ENCODE assay signal across 9 mouse cellular contexts in the genomic region with DNA sequence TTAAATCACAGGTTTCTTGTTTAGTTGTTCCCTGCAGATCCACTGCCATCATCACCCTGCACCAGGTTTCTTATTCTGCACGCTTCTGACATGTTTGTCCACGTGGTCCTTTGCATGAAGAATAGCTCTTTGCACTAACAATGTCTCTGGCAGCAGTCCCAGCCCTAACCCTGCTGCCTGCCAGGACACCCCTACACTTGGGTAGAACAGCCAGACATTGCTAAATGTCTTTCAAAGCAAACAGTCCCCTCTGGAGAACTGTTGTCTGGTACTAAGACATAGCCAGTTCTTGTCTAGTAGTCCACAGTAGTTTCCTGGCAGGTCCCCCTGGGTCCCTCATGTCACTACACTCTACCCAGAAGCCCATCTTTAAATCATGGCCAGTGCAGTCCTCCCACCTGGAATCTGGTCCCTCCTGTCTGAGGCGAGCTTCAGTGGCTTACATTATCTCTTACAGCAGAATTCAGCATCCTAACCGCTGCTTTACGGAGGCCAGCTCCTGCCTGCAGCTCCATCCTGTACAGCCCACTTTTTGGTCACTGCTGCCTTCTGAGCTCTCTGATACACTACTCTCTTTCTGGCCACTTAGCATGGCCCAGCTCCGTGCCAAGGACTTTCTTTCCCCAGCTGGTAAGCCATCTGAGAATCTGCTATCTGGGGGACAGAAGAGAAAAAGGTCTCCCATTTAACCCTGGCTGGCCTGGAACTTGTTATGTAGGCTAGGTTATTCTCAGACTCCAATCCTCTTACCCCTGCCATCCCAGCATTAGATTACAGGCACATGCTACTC.
DNase-seq lines count a peak whose midpoint lies in the region; ATAC-seq lines count a peak whose summit lies in the region.
"Had no signal": no experiment of that assay in that cellular context is flagged by ENCODE, and none has a peak within 500 bp of the region (broad histone marks: within the 10 kb centered on the region; RNA-seq: fewer than 3 reads in every experiment).

No protein-coding gene starts in this region.

- peak; percentile 90 for ATAC-seq in forebrain, embryonic 15.5 days (replicated peaks)
- no peak for ATAC-seq in forebrain, embryonic 11.5 days (replicated peaks; ENCODE audit: low FRiP score)
- peak; percentile 89 for ATAC-seq in heart, embryonic 16.5 days (replicated peaks; ENCODE audit: extremely low read depth, insufficient read depth, low FRiP score)
- no peak for ATAC-seq in stomach, embryonic 16.5 days (ENCODE audit: insufficient read depth, low FRiP score)
- ATAC-seq in activated CD4-positive, CD25-positive, alpha-beta regulatory T cell, adult 4 months = no peak

- WGBS in forebrain, embryonic 15.5 days = 34% methylated on average over 6 of the region's 6 CpGs
- 89% methylated on average over 6 of the region's 6 CpGs for whole genome bisulfite sequencing in forebrain, embryonic 11.5 days
- WGBS in heart, embryonic 16.5 days = 28% methylated on average over 6 of the region's 6 CpGs
- WGBS in stomach, embryonic 16.5 days = 58% methylated on average over 6 of the region's 6 CpGs

- no peak overlapping the region for H3K9ac ChIP-seq in forebrain, embryonic 15.5 days (replicated peaks)
- H3K9ac ChIP-seq in forebrain, embryonic 11.5 days (ENCODE audit: low read length) = no peak overlapping the region
- no peak overlapping the region for H3K9ac ChIP-seq in heart, embryonic 16.5 days (ENCODE audit: low read length)
- no peak overlapping the region for H3K9ac ChIP-seq in stomach, embryonic 16.5 days (ENCODE audit: low read length)
- H3K9ac ChIP-seq: limb, embryonic 13.5 days had no signal

- H3K9me3 ChIP-seq in forebrain, embryonic 15.5 days = no peaks in the 10 kb centered on the region
- no peaks in the 10 kb centered on the region for H3K9me3 ChIP-seq in forebrain, embryonic 11.5 days (ENCODE audit: control insufficient read depth, low read length)
- H3K9me3 ChIP-seq in heart, embryonic 16.5 days (replicated peaks; ENCODE audit: control insufficient read depth, low read length) = no peaks in the 10 kb centered on the region
- H3K9me3 ChIP-seq in stomach, embryonic 16.5 days (replicated peaks; ENCODE audit: control insufficient read depth, low read length) = no peaks in the 10 kb centered on the region
- H3K9me3 ChIP-seq: limb, embryonic 13.5 days had no signal

- peaks cover 18% of the 10 kb centered on the region for H3K4me1 ChIP-seq in forebrain, embryonic 15.5 days
- no peaks in the 10 kb centered on the region for H3K4me1 ChIP-seq in forebrain, embryonic 11.5 days (replicated peaks; ENCODE audit: control insufficient read depth, insufficient read depth, low read length)
- peaks cover 11% of the 10 kb centered on the region for H3K4me1 ChIP-seq in heart, embryonic 16.5 days (ENCODE audit: control insufficient read depth, insufficient read depth, low read length)
- no peaks in the 10 kb centered on the region for H3K4me1 ChIP-seq in stomach, embryonic 16.5 days (ENCODE audit: control insufficient read depth, insufficient read depth, low read length)
- H3K4me1 ChIP-seq: limb, embryonic 13.5 days had no signal

- no peak overlapping the region for H3K4me3 ChIP-seq in forebrain, embryonic 15.5 days
- H3K4me3 ChIP-seq in forebrain, embryonic 11.5 days (ENCODE audit: low read depth, low read length) = no peak overlapping the region
- H3K4me3 ChIP-seq in heart, embryonic 16.5 days (ENCODE audit: low read length) = no peak overlapping the region
- H3K4me3 ChIP-seq in stomach, embryonic 16.5 days (replicated peaks; ENCODE audit: low read length) = no peak overlapping the region
- H3K4me3 ChIP-seq: limb, embryonic 13.5 days had no signal

- H3K36me3 ChIP-seq in forebrain, embryonic 15.5 days = no peaks in the 10 kb centered on the region
- H3K36me3 ChIP-seq in forebrain, embryonic 11.5 days (ENCODE audit: control insufficient read depth, insufficient read depth, low read length) = no peaks in the 10 kb centered on the region
- H3K36me3 ChIP-seq in heart, embryonic 16.5 days (ENCODE audit: control insufficient read depth, insufficient read depth) = peaks cover 3% of the 10 kb centered on the region; the same call in 1 of the 2 replicates
- H3K36me3 ChIP-seq in stomach, embryonic 16.5 days (ENCODE audit: control insufficient read depth, insufficient read depth, low read length) = no peaks in the 10 kb centered on the region

- H3K4me2 ChIP-seq in forebrain, embryonic 15.5 days (replicated peaks) = no peak overlapping the region
- H3K4me2 ChIP-seq in forebrain, embryonic 11.5 days (ENCODE audit: low read depth, low read length, severe bottlenecking) = no peak overlapping the region
- peak overlapping the region; percentile 33 for H3K4me2 ChIP-seq in heart, embryonic 16.5 days (ENCODE audit: low read depth, low read length)
- no peak overlapping the region for H3K4me2 ChIP-seq in stomach, embryonic 16.5 days (ENCODE audit: low read depth, low read length)
- H3K4me2 ChIP-seq: limb, embryonic 13.5 days had no signal

- no peak for DNase-seq in forebrain, embryonic 11.5 days (ENCODE audit: low spot score)
- peak; percentile 18 for DNase-seq in adrenal gland, postnatal 25 days
- peak; percentile 75 for DNase-seq in left cerebral cortex, postnatal 4 days
- DNase-seq in thymus, postnatal 25 days = no peak

- H3K27ac ChIP-seq in forebrain, embryonic 15.5 days (replicated peaks) = peak overlapping the region; percentile 68
- no peak overlapping the region for H3K27ac ChIP-seq in forebrain, embryonic 11.5 days (ENCODE audit: low read depth, low read length)
- peak overlapping the region; percentile 83 for H3K27ac ChIP-seq in heart, embryonic 16.5 days (ENCODE audit: low read length)
- peak overlapping the region; percentile 20; the same call in 1 of the 2 replicates for H3K27ac ChIP-seq in stomach, embryonic 16.5 days (ENCODE audit: low read length)
- H3K27ac ChIP-seq: limb, embryonic 13.5 days had no signal

- intact Hi-C loops in left cerebral cortex, postnatal 4 days (cut with DNase I) = no loop called here

- H3K27me3 ChIP-seq in forebrain, embryonic 15.5 days = no peaks in the 10 kb centered on the region
- H3K27me3 ChIP-seq in forebrain, embryonic 11.5 days (ENCODE audit: control insufficient read depth, insufficient read depth, low read length) = no peaks in the 10 kb centered on the region
- H3K27me3 ChIP-seq in heart, embryonic 16.5 days (ENCODE audit: control insufficient read depth, insufficient read depth, low read length) = no peaks in the 10 kb centered on the region
- H3K27me3 ChIP-seq in stomach, embryonic 16.5 days (ENCODE audit: control insufficient read depth, insufficient read depth, low read length) = no peaks in the 10 kb centered on the region
- H3K27me3 ChIP-seq: limb, embryonic 13.5 days had no signal

Comparison
In these comparisons a context has a peak if more than half of its experiments do, and no peak if none do; other contexts are left out.
1. ATAC-seq: peak in forebrain, embryonic 15.5 days (single experiment) and heart, embryonic 16.5 days (single experiment); none in forebrain, embryonic 11.5 days (single experiment), stomach, embryonic 16.5 days (single experiment) and activated CD4-positive, CD25-positive, alpha-beta regulatory T cell, adult 4 months (single experiment).
2. DNase-seq: peak in adrenal gland, postnatal 25 days (single experiment) and left cerebral cortex, postnatal 4 days (single experiment); none in forebrain, embryonic 11.5 days (single experiment) and thymus, postnatal 25 days (single experiment).